Mouse (Mus musculus) embryo, embryonic 9.5 days (tissue): Measurements from ENCODE around the gene Ush2a.

Source experiments
- DNase-seq: peaks from one replicate; pipeline ENCODE4 v3.0.0-alpha.2; 2017; ENCODE audit errors: extremely low spot score

The Ush2a gene

DNA sequence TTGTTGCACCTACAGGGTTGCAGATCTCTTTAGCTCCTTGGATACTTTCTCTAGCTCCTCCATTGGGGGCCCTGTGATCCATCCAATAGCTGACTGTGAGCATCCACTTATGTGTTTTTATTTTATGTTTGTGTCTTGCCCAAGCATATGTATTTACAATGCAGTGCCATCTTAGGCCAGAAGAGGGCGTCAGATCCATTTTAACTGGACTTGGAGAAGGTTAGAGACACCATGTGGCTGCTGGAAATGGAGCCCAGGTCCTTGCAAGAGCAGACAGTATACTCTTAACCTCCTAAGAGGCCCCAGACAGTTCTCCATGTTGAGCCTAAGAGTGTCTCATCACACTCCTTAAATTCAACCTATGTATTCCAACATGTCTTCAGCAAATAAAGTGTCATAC is 281.5 kb downstream of the Ush2a start:
- no peak for DNase-seq

GRCm38 (mm10) chr1:188549686-188550085 is 287.9 kb downstream of the Ush2a start:
- DNase-seq, result no peak

- DNase-seq, result no peak
These were observed 290.0 kb downstream of the Ush2a start for GRCm38 (mm10) chr1:188551802-188552201.

DNA sequence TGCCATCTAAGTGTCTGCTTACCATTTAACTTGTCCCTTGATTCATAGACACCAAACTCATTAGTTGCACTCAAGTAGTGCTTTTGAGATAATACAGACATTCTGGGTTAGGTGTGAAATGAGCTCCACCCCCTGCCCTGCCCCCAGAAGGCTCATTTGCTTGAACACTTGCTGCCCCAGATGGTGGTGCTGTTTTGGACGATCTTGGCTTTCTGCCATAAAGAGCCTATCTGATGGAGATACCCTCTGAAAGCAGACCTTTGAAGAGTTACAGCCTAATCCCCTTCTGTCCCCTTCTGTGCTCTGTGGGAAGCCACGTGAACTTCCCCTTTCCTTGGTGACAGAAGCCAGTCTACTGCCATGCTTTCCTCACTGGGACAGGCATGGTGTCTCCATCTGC is 297.1 kb downstream of the Ush2a start:
- no peak for DNase-seq

- no peak for DNase-seq
These were observed 304.4 kb downstream of the Ush2a start for GRCm38 (mm10) chr1:188566229-188566628.

DNA sequence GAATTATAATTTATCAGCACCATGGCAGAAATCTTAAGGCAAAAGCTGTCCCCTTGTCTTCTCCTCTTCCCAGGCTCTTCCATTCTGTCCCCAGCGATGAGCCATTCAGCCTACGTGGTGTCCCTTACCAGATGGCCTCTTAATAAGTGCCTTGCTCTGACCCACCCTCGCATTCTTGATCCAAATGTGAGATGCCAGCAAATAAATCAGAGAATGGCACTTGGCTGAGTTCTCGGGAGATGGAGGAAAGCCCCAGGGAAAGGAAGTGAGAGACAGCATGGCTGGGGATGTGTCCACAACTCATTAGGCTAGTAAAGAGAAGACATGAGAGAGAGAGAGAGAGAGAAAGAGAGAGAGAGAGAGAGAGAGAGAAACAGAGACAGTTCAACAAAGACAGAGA is 305.7 kb downstream of the Ush2a start:
- no peak for DNase-seq

DNA sequence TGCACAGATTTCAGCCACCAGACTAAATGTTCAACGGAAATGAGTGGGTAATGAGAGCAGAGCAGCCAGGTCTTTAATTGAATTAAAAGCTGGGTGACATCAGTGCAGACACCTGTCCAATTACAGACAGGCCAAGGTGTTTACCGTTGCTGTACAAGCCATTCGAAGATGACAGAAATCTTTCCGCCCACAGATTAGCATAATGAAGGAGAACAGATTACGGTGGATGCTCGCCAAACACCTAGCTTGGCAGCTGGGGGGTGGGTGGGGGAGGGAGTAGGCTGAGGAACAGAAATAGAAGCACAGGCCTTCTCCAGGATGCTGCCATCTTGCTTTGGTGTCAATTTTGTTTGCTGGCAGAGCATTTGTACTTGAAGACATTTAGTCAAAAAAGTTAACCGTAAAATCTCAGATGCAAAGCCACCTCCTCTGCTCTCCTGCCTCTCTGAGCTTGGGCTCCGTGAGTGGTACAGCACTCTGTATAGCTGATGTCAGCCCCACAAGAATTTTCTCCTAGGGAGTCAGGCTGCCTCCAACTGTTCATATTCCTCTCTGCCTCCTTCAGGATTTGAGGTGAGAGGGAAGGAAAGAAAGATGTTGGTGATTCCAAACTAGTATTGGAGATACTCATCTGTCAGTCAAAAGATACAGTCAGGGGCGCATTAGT is 306.6 kb downstream of the Ush2a start:
- DNase-seq, result no peak

DNA sequence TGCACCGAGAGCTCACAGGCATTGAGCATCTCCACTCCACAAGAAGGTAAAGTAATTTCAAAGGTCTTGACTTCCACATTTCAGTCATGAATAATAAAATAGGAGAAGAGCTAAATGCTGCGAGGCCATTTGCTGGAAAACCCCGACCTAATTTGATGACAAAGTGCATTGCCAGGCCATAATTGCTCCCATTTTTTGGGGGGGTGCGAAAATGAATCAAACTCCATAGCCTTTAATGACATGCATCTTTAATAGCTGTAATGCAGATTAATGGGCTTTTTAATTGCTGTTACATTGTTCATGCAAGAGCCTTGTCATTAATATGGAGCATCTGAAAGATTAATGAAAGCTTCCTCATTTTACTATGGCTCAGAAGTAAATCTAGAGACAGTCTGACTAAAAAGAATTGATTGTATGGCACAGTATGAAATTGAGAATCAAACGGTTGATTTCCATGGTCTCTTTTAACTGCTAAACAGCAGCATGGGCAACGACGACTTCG is 314.5 kb downstream of the Ush2a start:
- no peak for DNase-seq

- DNase-seq, result no peak
These were observed 315.6 kb downstream of the Ush2a start for GRCm38 (mm10) chr1:188577376-188577775.

GRCm38 (mm10) chr1:188581136-188581535 is 319.3 kb downstream of the Ush2a start:
- DNase-seq, result no peak

- no peak for DNase-seq
These were observed 333.4 kb downstream of the Ush2a start for GRCm38 (mm10) chr1:188595251-188595650.

DNA sequence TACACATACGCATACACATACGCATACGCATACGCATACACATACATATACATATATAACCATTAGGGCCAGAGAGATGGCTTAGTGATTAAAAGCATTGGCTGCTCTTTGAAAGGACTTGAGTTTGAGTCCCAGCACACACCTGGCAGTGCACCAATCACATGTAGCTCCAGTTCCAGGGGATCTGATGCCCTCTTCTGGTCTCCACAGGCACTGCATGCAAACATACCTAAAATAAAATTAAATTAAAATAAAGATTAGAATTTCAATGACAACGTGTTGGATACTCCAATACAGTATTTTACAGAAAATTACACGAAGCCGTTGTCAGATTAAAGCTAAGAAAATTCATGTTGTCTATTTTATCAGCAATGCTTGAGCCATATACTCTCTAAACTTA is 336.2 kb downstream of the Ush2a start:
- DNase-seq, result no peak

DNA sequence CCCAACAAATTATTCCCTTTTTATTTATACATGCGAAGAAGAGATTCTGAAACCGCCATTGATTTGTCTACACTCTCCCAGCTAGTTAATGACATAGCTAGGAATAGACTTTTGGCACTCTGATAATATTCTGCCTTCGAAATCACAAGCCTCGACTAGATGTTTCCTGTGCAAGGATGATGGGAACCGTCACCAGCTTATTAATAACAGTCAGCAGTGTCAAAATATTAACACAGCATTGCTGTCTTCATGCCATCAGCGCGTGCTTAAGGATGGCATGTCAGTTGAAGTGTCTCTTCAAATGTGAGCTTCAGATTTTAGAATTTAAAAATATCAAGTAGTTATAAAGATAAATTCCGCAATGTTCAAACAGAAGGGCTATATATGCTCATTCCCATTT is 337.3 kb downstream of the Ush2a start:
- DNase-seq, result no peak

DNA sequence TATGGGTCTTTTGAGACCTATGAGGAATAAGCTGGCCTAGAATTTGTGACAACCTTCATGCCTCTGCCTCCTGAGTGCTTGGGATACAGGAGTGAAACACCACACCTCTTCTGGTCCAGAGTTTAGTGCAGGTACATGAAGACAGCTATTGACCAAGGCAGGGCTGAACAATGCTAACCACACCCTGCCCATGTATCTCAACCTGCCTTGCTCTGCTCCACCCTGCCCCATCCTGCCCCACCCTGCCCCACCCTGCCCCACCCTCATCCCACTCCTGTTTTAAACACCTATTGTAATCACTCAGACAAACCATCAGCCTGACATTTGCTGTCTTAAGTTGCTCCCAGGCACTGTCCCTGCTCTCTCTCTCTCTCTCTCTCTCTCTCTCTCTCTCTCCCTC is 344.6 kb downstream of the Ush2a start:
- no peak for DNase-seq

GRCm38 (mm10) chr1:188616547-188616946 is 354.7 kb downstream of the Ush2a start:
- no peak for DNase-seq

DNA sequence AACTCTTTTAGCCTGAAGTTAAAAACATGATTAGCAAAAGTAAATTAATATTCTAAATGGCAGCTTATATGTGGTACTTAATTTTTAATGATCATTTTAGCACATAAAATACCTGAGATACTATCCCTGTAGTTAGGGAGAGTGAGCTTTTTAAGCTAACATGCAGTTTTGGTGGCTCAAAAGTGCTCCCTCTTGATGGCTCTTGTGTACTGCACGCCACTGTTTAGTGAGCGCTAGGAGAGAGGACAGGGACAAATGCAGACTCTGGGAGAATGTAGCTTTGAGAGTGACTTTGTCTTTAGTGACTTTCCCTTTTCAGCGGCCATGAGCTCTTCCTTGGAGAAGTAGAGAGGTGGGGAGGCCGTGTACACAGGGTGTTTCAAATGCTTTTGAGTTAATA is 371.9 kb downstream of the Ush2a start:
- DNase-seq, result peak; percentile 21

DNA sequence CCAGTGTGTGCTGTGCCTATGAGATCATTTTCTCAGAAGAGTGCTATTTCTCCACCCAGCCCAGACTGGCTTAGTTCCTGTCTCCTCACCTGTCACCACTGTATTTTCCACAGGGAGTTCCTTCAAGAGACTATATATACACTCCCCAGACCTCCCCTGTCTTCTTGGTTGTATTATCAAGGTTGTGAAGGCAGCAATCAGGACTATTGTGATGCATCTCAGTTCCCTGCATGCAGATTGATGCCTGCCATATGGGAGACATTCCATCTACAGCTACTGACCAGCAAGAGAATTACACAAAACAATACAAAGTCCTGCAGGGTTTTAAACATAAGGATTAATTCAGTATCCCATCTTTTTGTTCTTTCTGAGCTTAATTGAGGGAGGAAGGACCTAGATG is 377.8 kb downstream of the Ush2a start:
- DNase-seq, result no peak

DNA sequence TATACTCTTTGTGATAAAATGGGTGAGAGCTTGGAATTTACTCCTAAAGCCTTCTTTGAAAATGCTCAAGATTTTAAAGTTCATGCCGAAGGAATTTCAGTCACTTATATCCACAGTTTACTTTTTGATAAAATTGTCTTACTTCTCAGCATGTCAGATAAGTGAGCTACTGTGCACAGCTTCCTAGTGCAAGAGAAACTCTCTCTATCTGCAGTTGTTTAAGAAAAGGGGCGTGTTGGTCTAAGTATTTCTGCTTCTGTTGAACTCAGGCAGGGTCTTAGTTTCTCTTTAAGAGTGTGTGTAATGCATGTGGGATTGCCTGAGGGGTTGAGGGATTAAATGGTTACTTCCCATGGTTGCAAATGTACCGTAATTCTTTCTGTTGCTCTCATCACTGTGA is 381.3 kb downstream of the Ush2a start:
- DNase-seq, result no peak

DNA sequence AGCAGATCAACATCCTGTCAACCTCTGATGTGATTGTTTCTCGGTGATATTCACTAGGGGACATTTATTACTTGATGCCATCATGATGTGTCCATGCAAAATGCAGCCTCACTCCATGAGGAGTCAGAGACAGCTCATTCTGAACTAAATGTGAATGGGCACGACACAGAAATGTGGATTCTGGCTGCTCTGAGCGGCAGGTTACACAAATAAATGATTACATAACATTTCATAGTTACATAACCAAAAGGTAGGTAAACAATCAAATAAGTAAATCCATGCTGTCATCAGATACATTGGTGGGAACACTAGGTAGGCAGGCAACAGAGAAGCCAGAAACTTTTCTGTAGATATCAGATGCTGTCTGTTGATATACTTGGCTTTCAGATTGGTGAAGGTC is 391.2 kb downstream of the Ush2a start:
- no peak for DNase-seq

- DNase-seq, result no peak
These were observed 394.3 kb downstream of the Ush2a start for GRCm38 (mm10) chr1:188656121-188656520.

DNA sequence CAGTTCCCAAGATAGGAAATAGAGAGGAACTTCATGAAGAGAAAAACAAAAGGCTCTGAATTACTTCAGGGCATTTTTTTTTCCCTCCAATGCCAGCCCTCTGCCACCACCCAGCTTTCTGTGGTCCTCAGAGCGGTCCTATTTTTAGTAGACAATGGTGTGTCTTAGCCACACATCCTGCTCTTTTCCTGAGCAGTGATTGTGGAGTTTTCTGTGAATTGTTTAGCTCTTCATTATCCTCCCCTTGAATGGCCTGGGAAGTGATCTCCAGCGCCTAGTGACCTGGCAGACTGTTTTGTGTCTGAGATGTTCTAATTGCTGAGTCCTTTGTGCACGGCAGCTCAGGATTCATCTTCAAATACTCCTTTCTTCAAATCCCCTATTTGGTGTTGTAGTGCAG is 397.3 kb downstream of the Ush2a start:
- DNase-seq, result peak; percentile 4

DNA sequence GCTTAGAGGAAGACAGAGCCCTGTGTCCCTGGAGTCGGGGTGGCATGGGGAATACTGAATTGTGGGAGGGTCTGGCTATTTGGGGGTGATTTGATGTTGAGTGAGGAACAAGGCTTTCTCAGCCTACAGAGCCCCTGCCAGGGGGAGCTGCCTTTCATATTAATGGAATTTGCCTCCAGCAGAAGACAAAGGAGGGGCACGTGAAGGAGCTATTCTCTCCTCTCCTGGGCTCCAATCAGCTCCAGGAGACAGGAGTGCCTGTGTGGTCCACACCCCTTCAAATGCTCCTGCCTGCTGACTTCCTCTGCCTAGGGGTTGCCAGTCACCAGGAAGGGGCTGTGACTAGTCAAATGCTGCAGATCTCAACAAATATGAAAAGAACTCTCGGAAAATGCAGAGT is 398.5 kb downstream of the Ush2a start:
- DNase-seq, result peak; percentile 56

GRCm38 (mm10) chr1:188660882-188661281 is 399.1 kb downstream of the Ush2a start:
- DNase-seq, result peak; percentile 50

DNA sequence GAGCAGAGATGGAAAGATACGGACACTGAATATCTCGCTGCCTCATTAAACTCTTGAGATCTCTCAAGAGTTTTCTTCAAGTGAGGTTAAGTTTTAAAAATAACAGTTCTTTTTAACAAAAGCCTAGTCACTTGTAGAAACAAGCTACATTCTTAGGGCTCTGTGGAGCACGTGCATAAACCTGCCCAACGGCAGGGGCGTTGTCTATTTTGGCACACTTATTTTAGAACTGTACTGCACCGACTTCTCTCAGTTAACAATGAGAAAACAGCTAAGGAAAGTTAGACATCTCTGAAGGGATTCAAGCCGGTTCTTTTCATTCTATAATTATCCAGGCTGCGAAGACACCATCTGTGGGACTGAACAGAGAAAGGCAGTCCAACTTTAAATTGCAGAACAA is 405.6 kb downstream of the Ush2a start:
- no peak for DNase-seq
